Mouse (Mus musculus): ENCODE measurements at regions not wholly inside any gene's neighbourhood (a gene's known extent, or its start where the extent isn't known, plus 50 kb on each side); places are given as distances from the start of the nearest gene placed in this dataset.

DNA sequence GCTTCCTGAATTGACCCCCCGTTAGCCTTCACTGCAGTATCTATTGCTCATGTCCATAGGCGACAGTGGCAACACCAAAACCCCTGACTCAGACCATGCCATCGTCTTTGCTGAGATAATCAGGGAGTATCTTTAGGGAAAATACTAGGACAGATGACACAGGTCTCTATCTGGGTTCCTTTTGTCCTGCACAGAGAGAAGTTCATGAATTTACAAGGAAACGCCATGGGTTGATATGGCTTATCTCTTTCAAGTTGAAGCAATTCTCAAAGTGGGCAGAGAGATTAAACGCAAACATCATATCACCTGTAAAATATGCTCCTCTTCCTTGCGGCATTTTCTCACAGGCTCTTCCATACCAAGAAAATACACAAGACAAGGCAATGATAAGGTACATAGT, 124.8 kb upstream of the Klf6 start:
- no peak for TF ChIP-seq POLR2A (IDR thresholded peaks at IDR 0.05; ENCODE audit: low read depth, low read length)
- no peak for TF ChIP-seq CTCF (IDR thresholded peaks at IDR 0.05; ENCODE audit: extremely low read depth, insufficient read depth, insufficient read length, insufficient replicate concordance)
